Mouse (Mus musculus): Measurements from ENCODE around the gene Apod. TPM values are rescaled to one million over a fixed set of nuclear protein-coding genes. Genes with fewer than 3 reads are reported as not detected.

Gene Apod
- polyA plus RNA-seq, 1 experiment from 2014 or later: 0.82 TPM

DNA sequence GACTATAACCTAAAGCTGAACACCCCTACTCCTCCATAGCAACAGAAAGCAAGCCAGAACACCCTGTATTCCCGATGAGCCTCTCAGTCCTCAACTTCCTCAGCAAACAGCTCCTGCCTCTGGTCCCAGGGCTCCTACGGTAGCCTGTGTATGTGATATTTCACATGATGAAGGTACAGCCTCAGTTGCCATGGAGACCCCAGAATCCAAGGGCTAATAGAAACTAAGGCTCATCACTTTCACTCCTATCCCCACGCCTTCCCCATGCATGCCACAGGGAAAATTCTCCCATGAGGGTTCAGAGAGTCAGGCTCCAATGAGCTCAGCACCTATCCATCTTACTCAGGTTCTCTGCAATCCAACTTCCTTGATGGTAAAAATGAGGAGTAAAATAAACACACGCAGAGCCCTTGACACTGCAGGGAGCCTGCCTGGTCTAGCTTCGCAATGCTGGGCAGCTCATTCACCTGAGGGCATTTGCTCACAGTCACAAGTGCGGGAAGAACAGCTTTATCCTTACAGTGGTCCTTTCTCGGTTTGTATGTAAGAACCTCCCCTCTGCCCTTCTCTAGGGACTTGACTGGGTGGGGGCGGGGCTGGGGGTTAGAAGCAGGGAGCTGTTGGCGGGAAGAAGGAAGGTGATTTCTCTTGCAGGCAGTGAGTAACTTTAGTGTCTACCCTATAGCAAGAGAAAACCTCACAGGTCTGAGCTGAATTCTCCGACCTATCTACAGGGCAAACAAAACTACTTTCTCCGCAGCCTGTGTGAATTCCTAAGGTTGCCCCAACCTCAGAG is 15.2 kb downstream of the Apod start:
- 0 out of 2 replicates have a peak, but pooled peaks have one; percentile 18 for ATAC-seq
- 40% methylated on average over 11 of the region's 11 CpGs for WGBS
- no peak overlapping the region for H3K4me2 ChIP-seq (ENCODE audit: low read depth, low read length)
- H3K36me3 ChIP-seq (ENCODE audit: control insufficient read depth, insufficient read depth, low read length): no peaks in the 10 kb centered on the region
- H3K9me3 ChIP-seq (ENCODE audit: control insufficient read depth, low read length): no peaks in the 10 kb centered on the region
- no peak overlapping the region for H3K27ac ChIP-seq (ENCODE audit: low read length)
- no peak overlapping the region for H3K4me3 ChIP-seq (ENCODE audit: low read length)
- H3K9ac ChIP-seq (ENCODE audit: low read depth, low read length): no peak overlapping the region
- H3K4me1 ChIP-seq (ENCODE audit: control insufficient read depth, insufficient read depth, low read length): peaks cover 6% of the 10 kb centered on the region; the same call in 1 of the 2 replicates
- H3K27me3 ChIP-seq (replicated peaks; ENCODE audit: control insufficient read depth, insufficient read depth, low read length): no peaks in the 10 kb centered on the region

DNA sequence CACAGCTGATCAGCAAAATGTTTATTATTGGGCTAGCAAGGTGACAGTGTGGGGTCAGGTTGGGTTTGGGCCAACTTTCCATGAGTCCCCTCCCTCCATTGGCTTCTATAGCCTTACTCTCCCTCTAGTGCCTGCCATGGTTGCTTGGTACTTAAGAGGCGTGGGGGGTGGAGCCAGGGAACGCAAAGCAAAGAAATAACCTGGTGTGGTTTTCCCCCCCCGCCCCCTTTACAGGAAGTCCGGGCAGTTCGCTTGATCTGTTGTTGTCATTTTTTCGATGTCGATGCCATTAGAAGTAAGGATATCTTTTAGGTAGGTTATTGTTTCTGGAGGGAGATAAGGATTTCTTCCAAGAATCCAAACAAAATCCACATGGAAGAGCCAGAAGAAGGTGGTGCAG is 17.5 kb downstream of the Apod start:
- Histone ChIP-seq H3K4me3 (ENCODE audit: low read length) (no peak overlapping the region), H3K9ac (ENCODE audit: low read depth, low read length) (no peak overlapping the region), H3K27ac (ENCODE audit: low read length) (no peak overlapping the region), H3K27me3 (replicated peaks; ENCODE audit: control insufficient read depth, insufficient read depth, low read length) (no peaks in the 10 kb centered on the region), H3K4me1 (ENCODE audit: control insufficient read depth, insufficient read depth, low read length) (peaks cover 6% of the 10 kb centered on the region; the same call in 1 of the 2 replicates), H3K4me2 (ENCODE audit: low read depth, low read length) (no peak overlapping the region), H3K9me3 (ENCODE audit: control insufficient read depth, low read length) (no peaks in the 10 kb centered on the region), H3K36me3 (ENCODE audit: control insufficient read depth, insufficient read depth, low read length) (no peaks in the 10 kb centered on the region)
- no peak for ATAC-seq
- 91% methylated on average over 7 of the region's 7 CpGs for WGBS

DNA sequence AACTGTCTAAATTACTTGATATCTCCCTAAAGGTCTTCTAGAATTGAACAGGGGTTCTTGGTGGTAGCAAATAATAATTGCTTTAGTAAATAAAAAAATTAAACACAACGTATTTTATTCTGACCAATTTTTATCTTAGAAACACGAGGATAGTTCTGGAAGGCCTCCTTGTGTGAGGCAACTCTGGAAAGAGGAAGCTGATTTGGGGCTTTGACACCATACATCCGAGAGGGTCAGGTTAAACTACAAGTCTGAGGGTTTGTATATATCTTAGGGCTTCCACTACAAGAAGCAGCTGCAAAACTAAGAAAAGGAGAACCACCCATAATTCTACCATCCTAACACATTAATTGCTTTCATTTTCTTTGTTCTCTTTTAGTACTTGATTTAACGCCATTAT is 20.8 kb downstream of the Apod start:
- no peak for ATAC-seq
- H3K27me3 ChIP-seq (replicated peaks; ENCODE audit: control insufficient read depth, insufficient read depth, low read length): no peaks in the 10 kb centered on the region
- H3K4me3 ChIP-seq (ENCODE audit: low read length): no peak overlapping the region
- no peaks in the 10 kb centered on the region for H3K9me3 ChIP-seq (ENCODE audit: control insufficient read depth, low read length)
- no peaks in the 10 kb centered on the region for H3K36me3 ChIP-seq (ENCODE audit: control insufficient read depth, insufficient read depth, low read length)
- no peak overlapping the region for H3K4me2 ChIP-seq (ENCODE audit: low read depth, low read length)
- H3K9ac ChIP-seq (ENCODE audit: low read depth, low read length): no peak overlapping the region
- no peak overlapping the region for H3K27ac ChIP-seq (ENCODE audit: low read length)
- peaks cover 9% of the 10 kb centered on the region for H3K4me1 ChIP-seq (ENCODE audit: control insufficient read depth, insufficient read depth, low read length)
- 68% methylated on average over 4 of the region's 4 CpGs for WGBS

DNA sequence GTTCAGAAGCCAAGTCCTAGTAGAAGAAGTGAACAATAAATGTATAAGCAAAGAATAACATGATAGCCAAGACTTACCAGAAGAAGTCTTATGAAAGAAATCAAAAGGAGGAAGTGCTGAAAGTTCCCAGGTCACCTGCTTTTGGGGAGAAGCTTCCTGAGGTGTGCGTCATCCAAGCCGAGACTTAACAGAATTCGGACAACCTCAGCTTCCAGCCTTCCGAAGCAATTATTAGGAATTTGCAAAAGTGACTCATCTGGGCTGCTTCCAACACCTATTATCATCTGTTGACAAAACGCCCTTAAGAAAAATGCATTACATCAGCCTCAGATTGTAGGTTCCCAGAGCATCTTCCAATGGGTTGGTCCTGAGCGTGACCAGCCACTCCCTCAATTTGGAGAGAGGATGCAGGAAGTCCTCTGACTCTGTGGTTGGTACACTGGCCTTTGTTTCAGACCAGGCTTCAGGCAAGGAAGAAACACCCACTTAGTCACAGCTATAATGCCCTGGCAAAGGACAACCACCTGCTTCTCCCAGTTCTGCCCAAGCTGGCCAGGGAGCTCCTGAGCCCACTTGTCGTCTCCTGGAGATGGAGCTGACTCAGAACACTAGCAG is 23.8 kb downstream of the Apod start:
- Histone ChIP-seq H3K4me1 (ENCODE audit: control insufficient read depth, insufficient read depth, low read length) (peaks cover 9% of the 10 kb centered on the region), H3K36me3 (ENCODE audit: control insufficient read depth, insufficient read depth, low read length) (no peaks in the 10 kb centered on the region), H3K9ac (ENCODE audit: low read depth, low read length) (no peak overlapping the region), H3K27me3 (replicated peaks; ENCODE audit: control insufficient read depth, insufficient read depth, low read length) (no peaks in the 10 kb centered on the region), H3K4me2 (ENCODE audit: low read depth, low read length) (0 out of 2 replicates have a peak overlapping the region, but pooled peaks have one; percentile 23), H3K27ac (ENCODE audit: low read length) (peak overlapping the region; percentile 62; the same call in 1 of the 2 replicates), H3K9me3 (ENCODE audit: control insufficient read depth, low read length) (no peaks in the 10 kb centered on the region), H3K4me3 (ENCODE audit: low read length) (no peak overlapping the region)
- peak; percentile 34; the same call in 1 of the 2 replicates for ATAC-seq
- 67% methylated on average over 7 of the region's 7 CpGs for WGBS

DNA sequence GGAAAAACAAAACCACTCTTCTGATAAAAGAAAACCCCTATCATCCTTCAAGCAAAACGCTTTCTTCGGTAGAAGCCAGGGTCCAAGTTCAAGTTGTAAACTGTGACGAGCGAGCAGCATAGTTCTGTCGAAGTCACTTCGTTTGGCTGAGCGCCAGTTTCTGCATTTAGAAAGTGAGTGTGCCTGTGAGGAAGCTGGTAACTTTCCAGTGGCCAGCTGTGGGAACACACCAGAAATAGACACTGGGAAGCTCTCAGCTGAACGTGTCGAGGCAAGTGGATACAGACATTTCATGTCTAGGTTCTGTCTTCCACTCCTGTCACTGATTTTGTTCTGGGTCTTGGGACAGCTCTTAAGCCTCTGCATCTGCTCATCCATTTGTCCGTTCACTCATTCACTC is 24.3 kb downstream of the Apod start:
- peak; percentile 93 for ATAC-seq
- Histone ChIP-seq H3K4me1 (ENCODE audit: control insufficient read depth, insufficient read depth, low read length) (peaks cover 9% of the 10 kb centered on the region), H3K4me3 (ENCODE audit: low read length) (no peak overlapping the region), H3K36me3 (ENCODE audit: control insufficient read depth, insufficient read depth, low read length) (no peaks in the 10 kb centered on the region), H3K9me3 (ENCODE audit: control insufficient read depth, low read length) (no peaks in the 10 kb centered on the region), H3K27ac (ENCODE audit: low read length) (peak overlapping the region; percentile 62; the same call in 1 of the 2 replicates), H3K9ac (ENCODE audit: low read depth, low read length) (no peak overlapping the region), H3K27me3 (replicated peaks; ENCODE audit: control insufficient read depth, insufficient read depth, low read length) (no peaks in the 10 kb centered on the region), H3K4me2 (ENCODE audit: low read depth, low read length) (0 out of 2 replicates have a peak overlapping the region, but pooled peaks have one; percentile 23)
- 21% methylated on average over 10 of the region's 10 CpGs for WGBS

DNA sequence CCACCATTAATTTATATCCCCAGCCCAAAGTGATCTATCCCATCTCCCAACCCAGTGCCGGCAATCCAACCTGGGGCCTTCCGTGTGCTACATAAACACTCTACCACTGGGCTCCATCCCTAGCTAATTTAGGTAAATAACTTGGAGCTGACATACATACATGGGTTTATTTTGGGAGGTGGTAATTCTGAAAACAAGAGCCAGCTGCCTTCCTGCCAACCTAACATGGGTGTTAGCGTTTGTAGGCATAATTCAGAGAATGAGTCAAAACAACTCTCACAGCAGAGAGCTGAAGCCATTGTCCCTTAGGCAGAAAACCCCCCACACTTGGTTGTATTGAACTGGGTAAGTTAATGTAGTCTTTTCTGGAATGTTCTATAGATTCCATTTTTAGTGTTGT is 26.9 kb downstream of the Apod start:
- Histone ChIP-seq H3K36me3 (ENCODE audit: control insufficient read depth, insufficient read depth, low read length) (no peaks in the 10 kb centered on the region), H3K27me3 (replicated peaks; ENCODE audit: control insufficient read depth, insufficient read depth, low read length) (no peaks in the 10 kb centered on the region), H3K4me2 (ENCODE audit: low read depth, low read length) (no peak overlapping the region), H3K4me3 (ENCODE audit: low read length) (no peak overlapping the region), H3K9me3 (ENCODE audit: control insufficient read depth, low read length) (no peaks in the 10 kb centered on the region), H3K27ac (ENCODE audit: low read length) (no peak overlapping the region), H3K9ac (ENCODE audit: low read depth, low read length) (no peak overlapping the region), H3K4me1 (ENCODE audit: control insufficient read depth, insufficient read depth, low read length) (peaks cover 9% of the 10 kb centered on the region)
- ATAC-seq: no peak
- WGBS: 78% methylated on average over 3 of the region's 3 CpGs

DNA sequence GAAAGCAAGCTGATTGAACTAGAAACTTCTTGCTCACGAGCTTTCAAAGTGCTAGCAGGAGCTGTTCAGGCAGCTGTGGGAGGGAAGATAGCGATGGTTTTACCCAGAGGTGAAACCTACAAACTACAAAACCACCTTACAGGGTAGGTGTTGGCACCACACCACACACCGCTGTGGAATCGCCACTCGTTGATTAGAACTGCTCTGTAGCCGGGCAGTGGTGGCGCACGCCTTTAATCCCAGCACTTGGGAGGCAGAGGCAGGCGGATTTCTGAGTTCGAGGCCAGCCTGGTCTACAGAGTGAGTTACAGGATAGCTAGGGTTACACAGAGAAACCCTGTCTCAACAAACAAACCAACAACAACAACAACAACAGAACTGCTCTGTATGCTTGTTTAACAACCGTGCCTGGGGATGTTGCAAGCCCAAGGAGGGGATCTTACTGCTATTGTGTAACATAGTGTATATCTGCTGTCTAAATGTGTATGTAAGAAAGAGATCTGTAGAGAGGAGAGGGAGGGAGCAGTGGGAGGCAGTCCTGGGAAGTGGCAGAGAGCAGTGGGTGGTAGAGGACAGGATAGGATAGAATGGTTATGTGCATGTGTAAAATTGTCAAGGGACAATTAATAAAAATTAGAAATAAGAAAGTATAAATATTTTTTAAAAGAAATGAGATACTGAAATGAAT is 27.7 kb downstream of the Apod start:
- no peak overlapping the region for H3K4me2 ChIP-seq (ENCODE audit: low read depth, low read length)
- H3K27me3 ChIP-seq (replicated peaks; ENCODE audit: control insufficient read depth, insufficient read depth, low read length): no peaks in the 10 kb centered on the region
- H3K4me1 ChIP-seq (ENCODE audit: control insufficient read depth, insufficient read depth, low read length): peaks cover 9% of the 10 kb centered on the region
- no peaks in the 10 kb centered on the region for H3K9me3 ChIP-seq (ENCODE audit: control insufficient read depth, low read length)
- no peak overlapping the region for H3K9ac ChIP-seq (ENCODE audit: low read depth, low read length)
- H3K4me3 ChIP-seq (ENCODE audit: low read length): no peak overlapping the region
- no peaks in the 10 kb centered on the region for H3K36me3 ChIP-seq (ENCODE audit: control insufficient read depth, insufficient read depth, low read length)
- H3K27ac ChIP-seq (ENCODE audit: low read length): no peak overlapping the region
- WGBS: 92% methylated on average over 11 of the region's 11 CpGs
- ATAC-seq: no peak

DNA sequence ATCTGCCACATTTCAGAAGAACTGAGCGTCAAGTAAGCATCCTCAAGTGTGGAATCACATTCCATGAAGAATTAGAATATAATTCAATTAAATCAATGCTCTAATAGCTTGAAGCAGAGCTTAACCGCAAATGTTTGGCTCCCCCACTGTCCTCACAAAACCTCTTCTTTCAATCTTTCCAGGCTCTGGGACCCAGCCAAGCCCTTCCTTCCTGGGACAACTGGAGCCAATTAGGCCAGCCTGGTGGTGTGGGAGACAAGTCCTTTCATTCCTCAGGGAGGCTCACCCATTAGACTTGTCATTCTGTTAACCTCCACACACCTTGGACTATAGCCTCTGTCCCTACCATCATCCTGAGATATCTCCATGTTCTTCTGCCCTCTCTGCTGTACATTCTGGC is 32.6 kb downstream of the Apod start:
- 87% methylated on average over 2 of the region's 2 CpGs for WGBS

DNA sequence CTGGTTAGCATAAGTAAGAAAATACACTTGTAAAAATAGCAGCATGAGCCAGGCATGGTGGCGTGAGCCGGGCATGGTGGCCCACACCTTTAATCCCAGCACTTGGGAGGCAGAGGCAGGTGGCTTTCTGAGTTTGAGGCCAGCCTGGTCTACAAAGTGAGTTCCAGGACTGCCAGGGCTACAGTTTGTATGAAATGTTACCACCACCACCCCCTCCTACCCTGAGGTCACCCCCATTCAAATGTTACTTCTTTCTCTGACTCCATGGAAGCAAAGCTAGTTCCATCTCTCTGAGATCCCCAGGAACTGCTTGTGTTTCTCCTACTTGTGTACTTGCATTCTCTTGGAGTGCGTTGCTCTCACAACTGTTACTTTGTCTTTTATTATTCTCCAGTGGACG is 34.4 kb downstream of the Apod start:
- 76% methylated on average over 4 of the region's 4 CpGs for WGBS
- H3K9me3 ChIP-seq (ENCODE audit: control insufficient read depth, low read length): no peaks in the 10 kb centered on the region
- H3K36me3 ChIP-seq (ENCODE audit: control insufficient read depth, insufficient read depth, low read length): no peaks in the 10 kb centered on the region
- H3K4me2 ChIP-seq (ENCODE audit: low read depth, low read length): no peak overlapping the region
- H3K4me1 ChIP-seq (ENCODE audit: control insufficient read depth, insufficient read depth, low read length): no peaks in the 10 kb centered on the region
- no peak overlapping the region for H3K27ac ChIP-seq (ENCODE audit: low read length)
- no peak overlapping the region for H3K4me3 ChIP-seq (ENCODE audit: low read length)
- H3K27me3 ChIP-seq (replicated peaks; ENCODE audit: control insufficient read depth, insufficient read depth, low read length): no peaks in the 10 kb centered on the region
- H3K9ac ChIP-seq (ENCODE audit: low read depth, low read length): no peak overlapping the region
- ATAC-seq: no peak

More for the DNA sequence above, 32.6 kb downstream of the Apod start:
- no peaks in the 10 kb centered on the region for H3K4me1 ChIP-seq (ENCODE audit: control insufficient read depth, insufficient read depth, low read length)
- no peaks in the 10 kb centered on the region for H3K27me3 ChIP-seq (replicated peaks; ENCODE audit: control insufficient read depth, insufficient read depth, low read length)
- no peak overlapping the region for H3K4me3 ChIP-seq (ENCODE audit: low read length)
- H3K9ac ChIP-seq (ENCODE audit: low read depth, low read length): no peak overlapping the region
- H3K36me3 ChIP-seq (ENCODE audit: control insufficient read depth, insufficient read depth, low read length): no peaks in the 10 kb centered on the region
- H3K27ac ChIP-seq (ENCODE audit: low read length): no peak overlapping the region
- no peaks in the 10 kb centered on the region for H3K9me3 ChIP-seq (ENCODE audit: control insufficient read depth, low read length)
- ATAC-seq: no peak
- no peak overlapping the region for H3K4me2 ChIP-seq (ENCODE audit: low read depth, low read length)
